In genomic region chr8:89097396-89097795, GRCm38 (mm10) we compare ENCODE assay signal across 30 mouse cellular contexts. TPM values are rescaled to one million over a fixed set of nuclear protein-coding genes. Genes with fewer than 3 reads are reported as not detected.
A peak's percentile ranks its signal among the peaks of the same experiment; 100 is the strongest.
DNase-seq lines count a peak whose midpoint lies in the region; ATAC-seq and TF ChIP-seq lines count a peak whose summit lies in the region.
"Had no signal": no experiment of that assay in that cellular context is flagged by ENCODE, and none has a peak within 500 bp of the region (broad histone marks: within the 10 kb centered on the region; RNA-seq: fewer than 3 reads in every experiment).

No protein-coding gene starts in this region.

- DNase-seq in liver, adult 2 months (ENCODE audit: extremely low read depth, low read depth, low spot score), result peak; percentile 97
- DNase-seq in liver, result no peak
- DNase-seq in liver, embryonic 13.5 days, result no peak
- peak; percentile 13 for DNase-seq in liver, postnatal 0 days
- DNase-seq in left cerebral cortex, postnatal 36 days (ENCODE audit: low spot score in 2 of 2), result no peak
- DNase-seq in adrenal gland, postnatal 10 days, result no peak
- DNase-seq: adrenal gland, adult 2 months; adrenal gland, postnatal 25 days; cerebellum, adult 11-12 months; cerebellum, adult 8-10 months; cerebellum, postnatal 10 days; cerebellum, postnatal 36 days; embryo, embryonic 11 days; gastrocnemius, postnatal 25 days; heart, adult 18-20 months; heart, postnatal 10 days; heart, postnatal 36 days had no signal

- H3K9ac ChIP-seq in liver, adult 2 months (ENCODE audit: low read depth, low read length), result no peak overlapping the region
- H3K9ac ChIP-seq in liver, embryonic 13.5 days, result no peak overlapping the region
- no peak overlapping the region for H3K9ac ChIP-seq in liver, postnatal 0 days (replicated peaks)
- H3K9ac ChIP-seq: embryonic facial prominence, embryonic 13.5 days; forebrain, embryonic 12.5 days; forebrain, embryonic 15.5 days; heart, embryonic 12.5 days; heart, embryonic 15.5 days; hindbrain, embryonic 14.5 days had no signal

- intact Hi-C loops in left cerebral cortex, postnatal 36 days (cut with DNase I), result no loop called here

- TF ChIP-seq EP300 in liver, postnatal 0 days (IDR thresholded peaks at IDR 0.05; ENCODE audit: low read depth), result peak; percentile 44

- TF ChIP-seq POLR2A in liver, adult 2 months (IDR thresholded peaks at IDR 0.05; ENCODE audit: extremely low read depth, insufficient read depth, low read length), result no peak

- peaks cover 6% of the 10 kb centered on the region for H3K4me1 ChIP-seq in liver, adult 2 months (ENCODE audit: control insufficient read depth, insufficient read depth, low read length)
- no peaks in the 10 kb centered on the region for H3K4me1 ChIP-seq in liver, embryonic 13.5 days (replicated peaks)
- H3K4me1 ChIP-seq in liver, postnatal 0 days (ENCODE audit: insufficient read depth), result peaks cover 9% of the 10 kb centered on the region
- H3K4me1 ChIP-seq: embryonic facial prominence, embryonic 10.5 days; embryonic facial prominence, embryonic 13.5 days; forebrain, embryonic 12.5 days; forebrain, embryonic 15.5 days; heart, embryonic 12.5 days; heart, embryonic 15.5 days; hindbrain, embryonic 10.5 days had no signal

- H3K36me3 ChIP-seq in liver, adult 2 months (ENCODE audit: control insufficient read depth, insufficient read depth, low read length), result no peaks in the 10 kb centered on the region
- no peaks in the 10 kb centered on the region for H3K36me3 ChIP-seq in liver, embryonic 13.5 days
- no peaks in the 10 kb centered on the region for H3K36me3 ChIP-seq in liver, postnatal 0 days (replicated peaks; ENCODE audit: insufficient read depth, low read length)
- H3K36me3 ChIP-seq: embryonic facial prominence, embryonic 10.5 days; embryonic facial prominence, embryonic 13.5 days; forebrain, embryonic 12.5 days; forebrain, embryonic 15.5 days; G1E; heart, embryonic 12.5 days; heart, embryonic 15.5 days; hindbrain, embryonic 10.5 days had no signal

- TF ChIP-seq CTCF in liver, adult 2 months (IDR thresholded peaks at IDR 0.05; ENCODE audit: low read depth, low read length), result no peak
- TF ChIP-seq CTCF in liver, postnatal 0 days (IDR thresholded peaks at IDR 0.05; ENCODE audit: low read depth), result no peak

- 17% methylated on average over 4 of the region's 4 CpGs for WGBS in liver, adult 2 months
- WGBS in liver, embryonic 13.5 days (ENCODE audit: insufficient replicate concordance), result 53% methylated on average over 4 of the region's 4 CpGs
- WGBS in liver, postnatal 0 days (ENCODE audit: insufficient replicate concordance), result 37% methylated on average over 4 of the region's 4 CpGs

- no peak overlapping the region for H3K4me3 ChIP-seq in liver, adult 2 months (ENCODE audit: insufficient read depth, low read depth, low read length)
- H3K4me3 ChIP-seq in liver, embryonic 13.5 days (replicated peaks), result no peak overlapping the region
- H3K4me3 ChIP-seq in liver, postnatal 0 days (ENCODE audit: low read depth, low read length), result no peak overlapping the region
- H3K4me3 ChIP-seq: embryonic facial prominence, embryonic 10.5 days; embryonic facial prominence, embryonic 13.5 days; erythroblast, embryonic 14.5 days; forebrain, embryonic 12.5 days; forebrain, embryonic 15.5 days; heart, embryonic 12.5 days; heart, embryonic 15.5 days; hindbrain, embryonic 10.5 days had no signal

- peak; percentile 53; the same call in 1 of the 2 replicates for ATAC-seq in liver, embryonic 13.5 days (ENCODE audit: low read depth)
- peak; percentile 95 for ATAC-seq in liver, postnatal 0 days
- ATAC-seq: forebrain, embryonic 15.5 days; hindbrain, postnatal 0 days; Patski had no signal

- H3K9me3 ChIP-seq in liver, embryonic 13.5 days (replicated peaks), result no peaks in the 10 kb centered on the region
- no peaks in the 10 kb centered on the region for H3K9me3 ChIP-seq in liver, postnatal 0 days (ENCODE audit: low read length)
- H3K9me3 ChIP-seq: embryonic facial prominence, embryonic 10.5 days; embryonic facial prominence, embryonic 13.5 days; forebrain, embryonic 12.5 days; forebrain, embryonic 15.5 days; heart, embryonic 15.5 days; hindbrain, embryonic 10.5 days had no signal

- no peak overlapping the region for H3K27ac ChIP-seq in liver, adult 2 months (replicated peaks; ENCODE audit: insufficient read depth, low read depth, low read length)
- H3K27ac ChIP-seq in liver, embryonic 13.5 days, result peak overlapping the region; percentile 18; the same call in 1 of the 2 replicates
- H3K27ac ChIP-seq in liver, postnatal 0 days (ENCODE audit: low read depth), result peak overlapping the region; percentile 75
- H3K27ac ChIP-seq: embryonic facial prominence, embryonic 10.5 days; embryonic facial prominence, embryonic 13.5 days; forebrain, embryonic 12.5 days; forebrain, embryonic 15.5 days; heart, embryonic 15.5 days; hindbrain, embryonic 10.5 days; hindbrain, embryonic 14.5 days; hindbrain, postnatal 0 days had no signal

- no peaks in the 10 kb centered on the region for H3K27me3 ChIP-seq in liver, adult 2 months (ENCODE audit: control insufficient read depth, insufficient read depth, low read length)
- H3K27me3 ChIP-seq in liver, embryonic 13.5 days, result no peaks in the 10 kb centered on the region
- H3K27me3 ChIP-seq in liver, postnatal 0 days (ENCODE audit: insufficient read depth, low read length), result no peaks in the 10 kb centered on the region
- H3K27me3 ChIP-seq: embryonic facial prominence, embryonic 13.5 days; forebrain, embryonic 12.5 days; forebrain, embryonic 15.5 days; heart, embryonic 12.5 days; heart, embryonic 15.5 days; Patski had no signal

- H3K4me2 ChIP-seq in liver, embryonic 13.5 days, result no peak overlapping the region
- no peak overlapping the region for H3K4me2 ChIP-seq in liver, postnatal 0 days (ENCODE audit: low read depth, low read length)
- H3K4me2 ChIP-seq: embryonic facial prominence, embryonic 13.5 days; forebrain, embryonic 12.5 days; forebrain, embryonic 15.5 days; heart, embryonic 12.5 days; heart, embryonic 15.5 days; hindbrain, embryonic 14.5 days had no signal

- H3K79me2 ChIP-seq in liver, adult 2 months (ENCODE audit: control insufficient read depth, insufficient read depth, low read length), result no peaks in the 10 kb centered on the region

RNA-seq across cellular contexts. Expression of gene Sall1, which starts 53.4 kb away (rescaled TPM):
- 6.2 and 9.5 TPM in 2 replicates for total RNA-seq in liver, adult 2 months (2014; rRNA removed)
- 19.4 and 22.7 TPM in 2 replicates for polyA plus RNA-seq in liver, adult 2 months (2012; rRNA removed)
- 0.85 and 1.0 TPM in 2 replicates for polyA plus RNA-seq in liver, embryonic 13.5 days (2015; fragmentation: Nextera tagmentation; extraction: Ambion mirVana)
- polyA plus RNA-seq in liver, postnatal 0 days (2015; fragmentation: Nextera tagmentation; extraction: Ambion mirVana), result 3.3 and 3.9 TPM in 2 replicates
- 10 to 100 TPM; 12.0 to 14.1 TPM for total RNA-seq in left cerebral cortex, postnatal 36 days (2021)
- total RNA-seq in adrenal gland, postnatal 10 days (2021), result 1 to 10 TPM; 1.6 to 4.3 TPM
- total RNA-seq: adrenal gland, postnatal 25 days; gastrocnemius, adult 8-10 months; gastrocnemius, postnatal 25 days had no signal
- polyA plus RNA-seq: adrenal gland, adult 2 months; erythroblast, embryonic 14.5 days; G1E had no signal

Comparison
In these comparisons a context has a peak if more than half of its experiments do, and no peak if none do; other contexts are left out.
1. DNase-seq: peak in liver, adult 2 months (single experiment) and liver, postnatal 0 days (single experiment); none in liver (single experiment), liver, embryonic 13.5 days (single experiment), left cerebral cortex, postnatal 36 days (0 of 2) and adrenal gland, postnatal 10 days (single experiment).